Mouse (Mus musculus) urinary bladder, adult 18-20 months (tissue): ENCODE results near the gene Cd180.

Experiments used
- DNase-seq, 2 experiments: peaks; one replicate each; pipeline ENCODE4 v3.0.0; 2022; ENCODE audit warnings: low spot score in 2 of 2, mixed read lengths in 2 of 2

The Cd180 gene

DNA sequence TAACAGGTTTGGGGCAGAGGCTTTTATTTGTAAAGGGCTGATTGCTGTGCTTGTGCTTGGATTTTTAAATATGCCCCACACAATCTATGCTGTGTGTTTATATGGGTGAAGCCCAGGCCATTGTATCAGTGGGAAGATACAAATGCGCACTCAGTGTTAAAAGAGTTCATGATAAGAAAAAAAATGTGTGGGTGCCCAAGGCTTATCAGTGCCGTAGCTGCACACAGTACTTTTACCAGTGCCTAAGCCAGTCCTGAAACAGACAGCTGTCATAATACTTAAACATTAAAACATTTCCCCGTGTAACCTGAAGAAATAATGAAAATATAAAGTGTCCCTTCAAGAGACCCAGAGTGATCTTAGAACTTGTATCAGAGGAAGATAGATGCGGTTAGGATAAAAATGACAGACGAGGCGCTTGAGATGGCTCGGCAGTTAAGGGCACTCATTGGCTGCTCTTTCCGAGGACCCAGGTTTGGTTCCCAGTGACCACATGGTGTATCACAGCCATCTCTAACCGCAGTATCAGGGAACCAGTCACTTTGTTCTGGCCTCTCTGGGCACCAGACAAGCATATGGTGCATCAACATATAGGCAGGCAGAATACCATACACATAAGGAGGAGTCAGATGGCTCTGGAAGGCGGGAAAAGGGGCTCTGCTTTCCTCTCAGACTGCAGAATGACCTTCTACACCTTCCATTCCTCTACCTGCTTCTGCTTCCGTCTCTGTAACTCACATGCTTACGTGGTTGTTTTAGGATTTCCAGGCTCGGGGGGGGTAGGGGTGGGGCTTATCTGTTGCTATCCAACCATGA is 46.6 kb downstream of the Cd180 start:
- DNase-seq, result no peak

DNA sequence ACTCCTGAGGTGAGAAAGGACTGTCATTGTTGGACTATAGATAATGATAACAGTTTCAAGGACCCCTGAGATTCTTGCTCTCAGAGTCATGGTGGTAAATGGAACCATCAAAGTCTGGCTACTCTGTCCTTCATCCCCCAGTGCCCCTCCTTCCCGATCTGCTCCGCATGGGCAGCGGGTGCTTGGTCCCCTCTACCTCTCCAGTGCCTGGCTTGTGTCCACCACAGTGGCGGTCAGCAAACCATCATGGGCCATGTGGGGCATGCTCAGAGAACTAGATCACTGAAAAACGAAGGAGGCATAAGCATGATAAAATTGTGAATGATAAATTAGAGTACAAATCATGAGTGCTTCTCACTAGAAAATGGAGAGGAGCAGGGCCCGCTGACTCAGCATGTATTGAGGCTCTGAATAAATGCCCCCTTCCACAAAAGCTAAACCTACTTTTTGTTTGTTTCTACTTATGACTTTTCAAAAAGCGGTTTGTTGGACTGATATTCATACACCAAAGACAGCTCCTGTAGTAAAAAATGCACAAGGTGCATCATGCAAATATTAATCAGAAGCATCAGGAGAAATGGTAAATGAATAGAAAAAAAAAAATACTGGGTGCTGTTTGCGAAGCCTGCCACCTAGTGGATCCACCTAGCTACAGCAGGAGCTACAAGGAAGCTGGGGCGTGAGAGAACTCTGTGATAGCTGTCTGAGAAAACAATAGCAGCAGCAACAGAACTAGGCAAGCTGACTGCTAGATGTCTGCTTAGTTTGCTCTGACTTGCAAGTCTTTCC is 51.3 kb downstream of the Cd180 start:
- DNase-seq, result no peak

DNA sequence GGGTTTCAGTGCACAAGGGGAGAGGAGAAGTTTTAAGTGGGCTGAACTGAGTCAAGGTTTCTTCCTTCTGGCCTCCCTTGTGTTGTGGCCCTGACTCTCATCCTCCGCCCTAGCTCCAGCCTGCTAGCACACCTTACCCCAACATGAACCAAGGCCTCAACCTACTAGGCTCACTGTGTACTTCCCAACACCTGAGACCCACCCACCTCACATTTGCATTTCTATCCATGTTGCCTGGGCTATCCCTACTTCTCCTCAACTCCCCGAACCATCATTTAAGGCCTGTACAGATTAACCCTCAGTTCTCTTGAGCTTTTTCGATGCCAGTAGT is 51.9 kb downstream of the Cd180 start:
- no peak for DNase-seq

DNA sequence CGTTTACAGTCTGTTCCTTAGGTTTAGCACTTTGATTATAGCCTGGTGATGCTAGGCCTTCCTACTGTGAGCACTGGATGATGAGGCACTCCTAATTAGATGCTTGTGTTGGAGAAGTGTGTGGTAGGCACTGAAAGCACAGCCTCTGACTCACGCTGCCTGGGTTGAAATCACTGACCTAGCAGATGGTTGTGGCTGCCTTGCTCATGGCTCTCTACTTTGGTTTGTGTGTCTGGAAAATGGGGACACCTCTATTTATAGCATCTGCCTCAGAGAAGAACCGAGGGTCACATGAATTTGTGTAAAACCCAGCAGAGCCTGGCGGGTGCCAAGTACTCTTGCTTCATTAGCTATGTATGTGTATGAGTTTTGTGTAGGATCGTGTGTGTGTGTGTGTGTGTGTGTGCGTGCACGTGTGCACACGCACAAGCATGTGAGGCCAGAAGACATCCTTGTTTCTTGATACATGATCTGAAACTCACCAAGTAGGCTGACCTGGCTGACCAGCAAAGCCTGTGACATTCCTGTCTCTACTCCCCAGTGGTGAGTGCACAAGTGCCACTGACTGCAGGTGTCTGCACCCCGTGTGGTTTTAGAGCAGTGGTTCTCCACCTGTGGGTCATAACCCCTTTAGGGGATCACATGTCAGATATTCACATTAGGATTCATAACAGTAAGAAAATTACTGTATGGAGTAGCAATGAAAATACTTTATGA is 52.4 kb downstream of the Cd180 start:
- no peak for DNase-seq

DNA sequence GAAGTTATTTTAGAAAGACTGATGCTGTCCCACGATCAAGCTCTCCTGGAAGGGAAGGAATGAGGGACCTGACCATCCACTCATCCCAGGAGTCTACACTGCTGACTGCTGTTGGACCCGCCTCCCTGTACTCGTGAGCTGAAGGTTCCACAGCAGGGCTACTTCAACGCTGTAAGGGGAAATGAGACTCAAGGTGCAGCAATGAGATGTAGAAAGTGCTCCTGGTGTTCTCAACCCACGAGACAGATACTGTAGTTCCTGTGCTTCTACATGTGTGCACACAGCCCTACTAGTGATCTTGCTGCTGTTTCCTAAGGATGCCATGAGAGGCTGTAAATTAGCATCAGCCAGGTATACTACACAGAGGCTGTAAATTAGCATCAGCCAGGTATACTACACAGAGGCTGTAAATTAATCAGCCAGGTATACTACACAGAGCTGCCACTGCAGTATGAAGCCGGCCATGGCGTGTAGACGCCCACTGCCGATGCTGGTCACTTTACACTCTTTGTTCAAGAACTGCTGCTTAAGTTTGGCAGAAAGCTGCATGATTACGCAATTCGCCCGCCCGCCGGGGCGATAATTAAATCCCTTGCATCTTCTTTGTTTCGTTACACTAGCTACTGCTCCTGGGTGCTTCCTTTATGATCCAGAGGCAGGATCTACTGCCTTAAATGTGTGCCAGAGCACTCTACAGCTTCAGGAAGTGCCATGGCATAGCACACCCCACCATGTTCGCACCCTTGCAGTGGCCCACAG is 53.6 kb downstream of the Cd180 start:
- DNase-seq, result no peak

DNA sequence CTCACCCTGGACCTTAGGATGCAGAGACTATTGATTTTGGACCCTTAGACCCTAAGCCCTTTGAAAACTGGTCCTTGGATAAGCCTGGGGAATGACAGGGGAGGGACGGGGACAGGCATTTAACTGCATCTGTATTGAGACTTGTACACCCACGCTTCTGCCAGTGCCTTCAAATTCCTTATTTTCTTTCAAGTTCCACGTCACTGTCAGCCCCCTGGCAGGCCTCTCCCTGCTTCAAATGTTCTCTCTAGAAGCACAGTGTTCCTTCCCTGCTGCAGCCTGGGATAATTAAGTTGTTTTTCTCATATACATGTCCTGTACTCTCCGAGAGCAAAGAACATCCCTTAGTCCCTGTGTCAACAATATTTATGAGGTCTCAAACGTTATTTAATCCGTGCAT is 55.8 kb downstream of the Cd180 start:
- DNase-seq, result no peak

DNA sequence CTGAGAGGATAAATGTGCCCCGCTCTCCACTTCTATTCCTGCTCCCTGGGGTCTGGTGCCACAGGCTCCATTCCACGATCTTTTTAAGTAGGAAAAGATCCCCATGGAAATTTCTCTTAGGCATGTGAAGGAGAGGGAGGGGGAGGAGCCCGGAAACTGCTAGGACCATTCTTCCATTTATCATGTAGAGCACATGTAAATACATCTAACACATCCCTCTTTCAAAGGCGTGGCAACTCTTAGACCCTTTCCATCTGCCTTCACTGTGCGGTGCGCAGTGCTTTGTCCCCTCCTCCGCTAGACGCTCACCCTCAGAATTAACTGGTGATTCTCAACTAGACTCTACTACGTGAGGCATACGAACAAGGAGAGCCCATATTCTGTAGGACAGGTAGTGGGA is 56.5 kb downstream of the Cd180 start:
- no peak for DNase-seq

DNA sequence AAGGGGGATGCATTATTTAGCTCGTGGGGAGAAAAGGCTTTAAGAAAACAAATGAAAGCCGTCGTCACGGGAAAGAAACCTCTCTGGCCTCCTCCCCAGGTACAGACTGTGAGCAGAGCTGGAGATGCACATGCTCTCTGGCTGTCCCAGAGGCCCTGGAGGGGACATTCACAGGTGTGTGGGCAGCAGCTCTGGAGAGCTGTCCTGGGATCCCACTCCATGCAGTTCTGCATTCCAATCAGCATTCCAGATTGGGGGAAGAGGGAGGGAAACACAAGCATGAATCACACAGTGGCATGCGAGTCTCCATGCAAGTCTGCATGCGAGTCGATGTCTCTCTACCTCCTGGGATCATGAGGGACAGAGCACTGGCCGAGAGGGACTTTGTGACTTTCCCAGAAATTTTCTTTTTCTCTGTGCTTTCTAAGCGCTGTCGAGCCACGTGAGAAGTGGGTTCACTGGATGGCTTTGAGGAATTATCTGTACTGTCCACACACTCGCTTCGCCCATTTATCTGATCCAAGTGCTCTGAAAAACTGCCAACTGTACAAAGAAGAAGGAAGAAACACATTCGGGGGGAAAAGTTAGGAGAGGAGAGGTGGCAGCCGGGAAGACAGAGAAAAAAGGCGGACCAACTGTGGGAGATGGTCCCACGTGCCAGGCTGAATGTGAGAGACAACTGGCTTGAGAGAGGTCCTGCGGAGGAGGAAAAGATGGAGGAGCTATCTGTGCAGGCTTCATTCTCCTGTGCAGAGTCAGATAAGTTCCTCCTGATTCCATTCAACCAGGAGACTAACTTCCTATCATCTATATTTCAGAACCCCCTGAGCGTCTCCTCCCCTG is 60.6 kb downstream of the Cd180 start:
- DNase-seq, result no peak

DNA sequence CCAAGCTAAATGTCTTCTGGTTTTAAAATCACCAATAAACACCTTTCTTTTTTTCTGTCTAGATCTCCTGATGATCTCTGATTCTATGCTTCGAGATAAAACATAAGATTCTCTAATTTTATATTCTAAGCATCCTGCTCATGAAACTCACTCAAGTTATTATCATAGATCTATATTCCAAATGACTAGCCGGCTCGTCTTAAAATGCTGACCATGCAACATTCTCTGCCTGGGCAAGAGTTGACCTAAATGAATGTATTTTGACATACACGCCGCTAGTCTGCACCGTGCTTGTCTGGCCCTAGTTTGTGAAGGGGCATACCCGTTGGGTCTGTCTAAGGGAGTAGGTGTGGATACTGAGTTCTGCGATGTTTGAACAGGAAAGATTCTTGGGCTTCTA is 61.8 kb downstream of the Cd180 start:
- no peak for DNase-seq

DNA sequence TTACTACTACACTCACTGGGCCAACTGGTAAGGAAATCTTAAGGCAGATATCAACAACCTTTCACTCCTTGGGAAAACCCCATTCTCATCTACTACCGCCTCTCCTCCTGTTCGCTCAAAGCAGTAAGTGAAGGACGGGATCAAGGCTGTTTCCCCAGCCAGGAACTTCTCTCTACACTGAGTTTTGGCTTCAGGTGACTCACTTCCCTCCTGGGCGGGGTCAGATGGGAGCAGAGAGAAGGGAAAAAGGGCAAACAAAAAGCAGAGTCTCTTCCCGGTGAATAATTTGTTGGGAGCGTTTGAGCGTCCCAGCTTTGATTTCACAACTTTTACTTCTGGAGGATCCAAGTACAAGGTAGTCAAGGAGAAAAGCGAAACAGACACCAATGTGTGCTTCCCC is 62.7 kb downstream of the Cd180 start:
- no peak for DNase-seq

DNA sequence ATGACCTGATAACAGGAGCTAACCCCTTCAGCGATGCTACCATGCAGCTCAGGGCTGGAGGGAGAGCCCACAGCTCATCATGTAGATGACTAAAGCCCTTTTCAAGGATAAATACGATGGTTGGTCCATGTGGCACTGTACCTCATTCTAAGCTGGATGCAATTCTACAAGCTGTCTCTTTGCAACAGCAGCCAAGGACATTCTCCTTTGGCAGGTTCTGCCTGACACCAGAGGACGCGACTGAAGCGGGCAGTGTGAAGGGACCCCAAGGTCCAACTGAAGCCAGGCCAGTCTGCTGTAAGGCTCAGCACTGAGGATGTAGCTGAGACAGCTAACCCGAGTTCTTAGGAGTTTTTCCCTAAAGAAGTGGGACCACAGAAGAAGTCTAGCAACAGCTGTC is 64.7 kb downstream of the Cd180 start:
- no peak for DNase-seq

DNA sequence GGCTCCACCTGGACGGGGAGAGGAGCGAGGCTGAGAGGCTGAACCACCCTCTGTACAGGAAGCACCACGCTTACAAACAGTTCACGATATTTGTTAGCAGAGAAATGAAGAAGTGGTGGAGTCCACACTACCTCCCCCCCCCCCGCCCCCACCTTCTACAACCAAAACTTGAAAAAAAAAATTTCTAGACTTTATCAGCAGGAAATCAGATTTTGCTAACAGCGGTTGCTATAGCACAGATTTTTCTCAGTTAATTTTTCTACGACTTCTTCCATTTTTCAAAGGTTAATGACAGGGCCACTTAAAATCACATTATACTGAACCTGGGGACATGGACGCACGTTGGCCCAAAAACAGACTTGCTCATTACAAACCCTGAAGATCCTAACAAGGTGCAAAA is 68.1 kb downstream of the Cd180 start:
- no peak for DNase-seq

DNA sequence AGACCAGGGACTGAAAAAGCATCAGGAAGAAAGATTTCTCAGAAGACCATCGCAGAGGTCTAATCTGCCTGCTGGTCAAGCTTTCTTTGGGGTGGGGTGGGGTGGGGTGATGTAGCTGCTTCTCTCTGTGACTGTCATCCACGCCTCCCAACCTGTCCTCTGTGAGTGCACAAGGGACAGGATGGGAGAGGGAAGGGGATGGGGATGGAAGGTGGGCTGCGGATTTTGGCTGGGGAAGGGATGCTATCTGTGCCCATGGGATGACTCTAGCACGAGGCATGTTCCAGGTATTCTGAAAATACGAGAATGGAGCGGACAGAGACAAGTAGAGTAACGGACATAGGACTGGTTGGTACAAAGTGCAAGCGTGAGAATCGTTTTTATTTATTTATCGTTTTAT is 68.8 kb downstream of the Cd180 start:
- DNase-seq, result no peak

DNA sequence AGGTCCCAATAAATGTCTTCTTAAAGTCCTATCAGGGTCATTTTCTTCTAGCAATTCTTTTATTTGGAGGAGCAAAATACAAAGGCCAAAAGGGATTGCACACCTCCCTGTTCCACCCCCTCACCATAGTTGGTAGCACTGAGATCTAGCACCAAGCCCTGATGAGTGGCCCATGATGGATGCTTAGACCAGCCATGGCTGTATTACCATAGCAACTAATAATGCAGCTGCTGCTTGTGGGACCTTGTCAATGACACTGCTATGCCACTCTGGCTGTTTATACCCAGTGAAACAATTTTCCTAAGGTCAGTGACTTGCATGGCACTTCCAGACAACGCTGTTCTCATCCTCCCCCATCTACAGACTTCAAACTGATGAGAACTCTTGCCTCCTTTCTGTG is 70.9 kb downstream of the Cd180 start:
- DNase-seq, result no peak

DNA sequence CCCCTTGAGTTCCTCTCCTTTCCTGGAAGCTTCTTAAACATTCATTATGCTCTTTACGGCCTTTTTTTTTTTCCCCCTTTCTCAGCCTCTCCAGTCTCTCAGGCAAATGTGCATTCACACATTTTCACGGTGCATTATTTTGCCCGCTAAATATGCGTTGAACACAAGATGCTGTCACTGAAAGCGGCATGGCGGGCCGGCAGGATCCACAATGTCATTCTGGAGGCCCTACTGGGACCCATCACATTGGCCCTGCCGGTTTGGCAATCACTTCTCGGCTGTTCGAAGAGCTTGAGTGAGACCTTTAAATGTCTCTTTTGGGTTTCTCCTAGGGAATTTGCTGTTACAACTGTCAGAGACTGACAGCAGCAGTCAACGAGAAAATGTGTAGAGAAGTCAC is 71.9 kb downstream of the Cd180 start:
- DNase-seq, result no peak

DNA sequence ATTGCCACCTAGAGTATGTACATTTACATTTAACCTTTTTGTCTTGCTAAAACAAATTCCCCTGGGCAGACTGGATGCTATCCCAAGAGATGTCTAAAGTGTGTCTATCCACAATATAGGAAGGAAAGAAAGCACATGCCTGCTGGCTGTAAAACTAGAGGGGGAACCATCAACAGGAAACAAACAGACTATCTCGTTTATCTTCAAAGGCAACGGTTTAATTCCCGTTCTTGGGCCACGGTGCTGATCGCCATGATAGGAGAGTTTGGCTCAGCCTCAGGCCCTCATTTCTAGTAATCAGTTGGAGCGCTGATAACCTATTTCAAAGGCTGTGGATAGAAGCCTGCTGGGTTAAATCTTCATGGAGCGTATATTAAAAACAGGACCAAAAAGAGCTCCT is 73.8 kb downstream of the Cd180 start:
- no peak for DNase-seq

DNA sequence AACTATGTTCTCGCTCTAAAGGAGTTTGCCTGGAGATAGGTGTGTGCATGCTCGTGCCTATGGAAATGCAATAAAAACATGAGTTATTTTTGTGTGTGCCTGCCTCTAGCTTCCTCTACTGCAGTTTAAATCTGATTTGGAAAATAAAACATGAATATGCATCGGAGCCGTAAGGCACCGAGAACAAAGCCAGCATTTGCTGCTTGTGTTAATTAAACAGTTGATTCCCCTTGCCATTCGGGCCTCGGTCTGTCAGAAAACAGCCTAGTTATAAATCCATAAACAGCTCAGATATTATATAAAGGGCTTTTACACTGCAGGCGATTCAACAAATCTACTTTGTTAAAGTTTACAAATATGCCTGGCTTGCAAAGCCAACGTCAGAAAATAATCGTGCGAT is 75.2 kb downstream of the Cd180 start:
- DNase-seq, result no peak

DNA sequence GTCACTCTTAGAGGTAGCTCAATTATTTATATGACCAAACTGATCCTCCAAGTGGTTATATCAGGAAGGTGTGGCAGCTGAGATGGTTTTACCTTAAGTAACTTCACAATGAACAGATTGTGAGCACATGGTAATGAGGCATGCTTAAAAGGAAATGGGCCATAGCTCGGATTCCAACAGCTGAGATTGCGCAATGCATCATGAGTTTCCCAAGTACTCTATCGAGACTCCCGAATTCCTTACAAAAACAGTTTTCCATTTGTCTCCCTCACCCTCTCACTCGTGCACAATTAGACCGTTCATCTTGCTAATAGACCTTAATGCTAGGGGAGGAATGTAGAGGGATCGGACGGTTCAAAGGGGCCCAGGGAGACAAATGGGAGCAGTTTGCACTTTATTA is 76.8 kb downstream of the Cd180 start:
- DNase-seq, result no peak

DNA sequence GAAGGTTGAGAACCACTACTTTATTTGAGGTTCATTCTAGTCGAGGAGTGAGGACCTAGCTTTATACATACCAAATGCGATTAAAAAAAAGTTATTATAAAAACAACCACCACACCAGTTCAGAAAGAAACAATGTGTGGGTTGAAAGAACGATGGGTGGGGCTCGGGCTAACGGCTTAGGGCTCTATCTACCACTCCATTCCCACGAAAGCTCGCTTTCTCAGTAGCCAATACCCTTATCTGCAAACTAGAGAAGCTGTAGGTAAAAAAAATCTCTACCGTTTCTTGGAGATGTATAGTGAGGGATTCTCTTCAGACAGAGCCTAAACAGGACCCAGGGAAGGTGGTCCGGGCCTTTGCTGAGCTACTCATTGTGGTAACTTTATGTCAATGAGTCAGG is 79.8 kb downstream of the Cd180 start:
- no peak for DNase-seq

DNA sequence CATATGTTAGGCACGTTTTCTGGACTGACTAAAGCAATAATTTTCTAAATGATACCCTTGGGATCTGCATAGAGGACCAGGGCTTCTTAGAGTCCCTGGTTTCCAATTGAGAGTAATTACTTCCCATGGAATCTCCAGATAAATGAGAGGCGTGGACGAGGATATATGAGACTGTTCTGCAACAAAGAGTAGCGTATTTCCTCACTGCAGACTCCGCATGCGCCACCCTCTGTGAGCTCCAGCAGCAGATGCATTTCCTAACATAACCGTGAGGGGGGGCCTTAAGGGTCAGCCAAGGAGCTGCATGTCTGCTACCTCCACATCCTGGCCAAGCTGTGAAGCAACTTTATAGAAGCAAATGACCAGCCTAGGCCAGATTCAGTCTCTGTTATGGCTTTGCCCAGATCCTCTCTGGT is 81.4 kb downstream of the Cd180 start:
- no peak for DNase-seq

DNA sequence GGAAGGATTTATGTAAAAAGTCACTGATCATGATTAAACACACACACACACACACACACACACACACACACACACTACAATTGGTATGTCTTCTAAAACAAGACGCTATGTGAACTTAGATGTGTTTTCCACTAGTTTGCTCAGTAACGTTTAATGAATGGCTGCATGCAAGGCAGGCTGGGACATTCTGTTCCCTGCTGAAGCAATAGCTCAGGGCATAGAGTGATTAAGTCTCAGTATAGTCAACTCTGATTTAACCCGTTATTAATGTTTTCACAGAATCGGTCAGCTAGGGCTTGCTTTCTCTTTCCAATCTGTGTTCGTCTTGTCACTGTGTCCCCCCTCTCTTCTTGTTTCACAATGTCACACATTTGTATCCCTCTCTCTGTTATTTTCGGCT is 82.1 kb downstream of the Cd180 start:
- no peak for DNase-seq
